Mouse (Mus musculus) megakaryocyte, embryonic 14.5 days (primary cell): ENCODE results near the gene Ugcg.

Source experiments
- FLI1 ChIP-seq: IDR thresholded peaks from 2 replicates; pipeline ENCODE4 v1.6.1; 2012; ENCODE audit warnings: low read length, inconsistent platforms, mixed read lengths
- GATA1 ChIP-seq: IDR thresholded peaks from 3 replicates; pipeline ENCODE4 v1.6.1; 2012; ENCODE audit warnings: mixed read lengths, low read length, inconsistent platforms, borderline replicate concordance

- TF ChIP-seq GATA1: no peak
- TF ChIP-seq FLI1: no peak
Measured at GRCm38 (mm10) chr4:59242221-59242620, 53.2 kb downstream of the Ugcg start.
